Mouse (Mus musculus) lung, embryonic 14.5 days (tissue): Measurements from ENCODE around the gene Olfr298. TPM values are rescaled to one million over a fixed set of nuclear protein-coding genes. Genes with fewer than 3 reads are reported as not detected.

Source experiments
- ATAC-seq: fragments of 200-750 bp; cut with Nextera tagmentation; 2 replicates; pipeline ENCODE4 v1.8.0; 2017; ENCODE audit warnings: mild to moderate bottlenecking, moderate TSS enrichment, moderate library complexity; ENCODE audit not compliant: insufficient read depth
- DNase-seq: peaks from one replicate; pipeline ENCODE4 v3.0.0-alpha.2; 2015
- H3K27ac ChIP-seq: fragments of 300-500 bp; sonication (generic); 2 replicates; pipeline ENCODE4 v1.5.1; 2014; ENCODE audit warnings: low read depth, mild to moderate bottlenecking, moderate library complexity
- H3K27me3 ChIP-seq: fragments of 300-500 bp; sonication (generic); 2 replicates; pipeline ENCODE4 v1.6.1; 2014; ENCODE audit warnings: low read length, control low read depth; ENCODE audit not compliant: insufficient read depth
- H3K36me3 ChIP-seq: fragments of 300-500 bp; sonication (generic); 2 replicates; pipeline ENCODE4 v1.6.1; 2014; ENCODE audit warnings: control low read depth; ENCODE audit not compliant: insufficient read depth
- H3K4me1 ChIP-seq: fragments of 300-500 bp; sonication (generic); 2 replicates; pipeline ENCODE4 v1.6.1; 2014; ENCODE audit warnings: antibody characterized with exemption, control low read depth; ENCODE audit not compliant: insufficient read depth
- H3K4me2 ChIP-seq: fragments of 300-500 bp; sonication (generic); 2 replicates; pipeline ENCODE4 v1.6.1; 2014; ENCODE audit warnings: mild to moderate bottlenecking
- H3K4me3 ChIP-seq: fragments of 300-500 bp; sonication (generic); 2 replicates; pipeline ENCODE4 v1.5.1; 2014; ENCODE audit warnings: low read depth, low read length
- H3K9ac ChIP-seq: fragments of 300-500 bp; sonication (generic); 2 replicates; pipeline ENCODE4 v1.6.1; 2014
- H3K9me3 ChIP-seq: fragments of 300-500 bp; sonication (generic); 2 replicates; pipeline ENCODE4 v1.6.1; 2016; ENCODE audit warnings: low read depth, low read length, control low read depth
- CTCF ChIP-seq: IDR thresholded peaks from 2 replicates; pipeline ENCODE4 v1.5.1; 2016; ENCODE audit warnings: antibody characterized with exemption, low read depth
- WGBS: fragments of 180-500 bp; shearing (Covaris S2); extraction: QIAGEN DNeasy Blood & Tissue Kit; methylation state at CpG from one replicate; pipeline ENCODE4 v1.1.7; 2014; 5-methylcytosine and 5-hydroxymethylcytosine counted together
- polyA plus RNA-seq: library from polyadenylated mRNA; unstranded; fragments of >200 nt; fragmentation: Nextera tagmentation; extraction: Ambion mirVana; gene quantifications from 2 replicates; pipeline ENCODE4 v1.2.1, GENCODE M21; 2014

The Olfr298 gene
- polyA plus RNA-seq, result not detected in 2 replicates

DNA sequence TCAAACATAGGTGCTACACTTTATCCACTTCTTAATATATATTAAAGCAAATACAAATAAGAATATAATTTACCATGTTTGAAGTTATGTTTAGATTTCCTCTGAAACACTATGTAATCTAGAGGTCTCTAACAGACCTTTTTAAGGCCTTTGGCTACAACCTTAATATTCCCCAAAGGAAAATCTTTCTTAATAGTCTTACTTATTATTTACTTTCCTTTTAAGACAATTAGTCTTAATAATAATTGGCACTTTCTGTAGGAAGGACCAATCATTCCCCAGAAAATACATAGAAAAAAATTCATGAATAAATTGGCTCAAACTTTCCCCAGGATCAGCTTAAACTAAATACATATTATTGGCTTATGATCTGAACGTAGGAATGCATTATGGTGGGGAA is at the start of gene Olfr298:
Olfr298 (minus strand) TSS at position 101 of the 400 bp plus-strand sequence.
- no peak for DNase-seq
- H3K4me2 ChIP-seq, result no peak within 1 kb of the TSS
- WGBS, result 73% methylated on average over 1 of the region's 1 CpGs

DNA sequence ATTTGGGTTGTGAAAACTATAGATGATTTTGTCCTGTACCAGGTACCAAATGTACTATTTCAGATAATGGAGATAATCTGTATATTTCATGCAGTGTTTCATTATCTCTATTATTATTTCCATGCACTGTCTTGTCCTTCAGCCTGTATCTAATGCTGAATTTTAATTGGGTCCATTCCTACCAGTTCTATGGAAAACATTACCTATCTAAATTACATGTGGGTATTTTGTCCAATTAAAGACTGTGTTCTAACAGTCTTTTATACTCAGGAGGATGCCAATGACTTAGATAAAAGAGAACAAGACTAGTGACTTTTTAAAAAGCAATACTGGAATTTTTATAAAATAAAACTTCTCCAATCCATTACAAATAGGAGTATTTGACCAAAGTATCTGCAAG is 27.4 kb upstream of the Olfr298 start, which contains the start of gene Olfr297:
Olfr297 (plus strand) TSS at position 301 of the 400 bp plus-strand sequence.
- no peaks in the 10 kb centered on the region for H3K36me3 ChIP-seq
- no peak within 1 kb of the TSS for H3K9ac ChIP-seq
- ATAC-seq (no peak), DNase-seq (no peak)
- TF ChIP-seq CTCF, result no peak
- no peaks in the 10 kb centered on the region for H3K27me3 ChIP-seq
- no peak within 1 kb of the TSS for H3K27ac ChIP-seq
- H3K4me1 ChIP-seq, result no peaks in the 10 kb centered on the region
- H3K4me3 ChIP-seq, result no peak within 1 kb of the TSS
- H3K9me3 ChIP-seq, result no peaks in the 10 kb centered on the region
- H3K4me2 ChIP-seq, result no peak within 1 kb of the TSS

More for the DNA sequence above, at the start of gene Olfr298:
- Histone ChIP-seq H3K9ac (no peak within 1 kb of the TSS), H3K36me3 (no peaks in the 10 kb centered on the region), H3K27ac (no peak within 1 kb of the TSS), H3K9me3 (no peaks in the 10 kb centered on the region), H3K27me3 (no peaks in the 10 kb centered on the region), H3K4me1 (no peaks in the 10 kb centered on the region), H3K4me3 (no peak within 1 kb of the TSS)
- no peak for TF ChIP-seq CTCF
- no peak for ATAC-seq

DNA sequence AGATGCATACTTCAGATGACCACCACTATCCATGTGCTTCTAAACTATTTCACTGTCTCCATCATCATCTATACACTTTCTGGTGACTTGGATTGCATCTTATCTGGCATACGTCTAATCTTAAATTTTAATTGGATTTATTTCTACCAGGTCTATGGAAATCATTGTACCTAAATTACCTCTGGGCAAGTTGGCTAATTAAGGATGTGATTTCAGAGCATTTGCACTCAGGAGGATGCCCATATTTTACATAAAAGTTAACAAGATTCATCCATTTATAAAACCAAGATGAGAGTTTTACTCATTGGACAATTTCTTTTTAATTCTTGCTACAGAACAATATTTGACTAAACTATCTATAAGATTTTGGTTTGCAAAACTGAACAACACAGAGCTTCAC is 32.7 kb downstream of the Olfr298 start, which contains the start of gene Olfr299:
Olfr299 (plus strand) TSS at position 301 of the 400 bp plus-strand sequence.
- DNase-seq, result no peak
- no peaks in the 10 kb centered on the region for H3K36me3 ChIP-seq
- no peaks in the 10 kb centered on the region for H3K27me3 ChIP-seq
- H3K4me2 ChIP-seq, result no peak within 1 kb of the TSS
- no peaks in the 10 kb centered on the region for H3K9me3 ChIP-seq
- H3K4me1 ChIP-seq, result no peaks in the 10 kb centered on the region
- no peak within 1 kb of the TSS for H3K9ac ChIP-seq
- no peak for TF ChIP-seq CTCF
- no peak within 1 kb of the TSS for H3K27ac ChIP-seq
- WGBS, result 90% methylated on average over 1 of the region's 1 CpGs
- no peak for ATAC-seq
- H3K4me3 ChIP-seq, result no peak within 1 kb of the TSS

Other genes starting within 250 kb of the Olfr298 start
- not detected in 2 replicates for gene Vmn2r76, start 246.2 kb downstream of the Olfr298 start, polyA plus RNA-seq
- not detected in 2 replicates for gene Olfr310, start 215.3 kb downstream of the Olfr298 start, polyA plus RNA-seq
- gene Olfr309, start 178.8 kb downstream of the Olfr298 start, polyA plus RNA-seq, result not detected in 2 replicates
- gene Olfr308, start 166.9 kb downstream of the Olfr298 start, polyA plus RNA-seq, result not detected in 2 replicates
- not detected in 2 replicates for gene Olfr307, start 154.9 kb downstream of the Olfr298 start, polyA plus RNA-seq
- gene Olfr305, start 125.6 kb downstream of the Olfr298 start, polyA plus RNA-seq, result not detected in 2 replicates
- not detected in 2 replicates for gene Olfr304, start 105.8 kb downstream of the Olfr298 start, polyA plus RNA-seq
- not detected in 2 replicates for gene Olfr303, start 94.7 kb downstream of the Olfr298 start, polyA plus RNA-seq
- gene Olfr301, start 88.6 kb downstream of the Olfr298 start, polyA plus RNA-seq, result not detected in 2 replicates
- gene Olfr299, start 32.6 kb downstream of the Olfr298 start, polyA plus RNA-seq, result not detected in 2 replicates
- gene Olfr297, start 27.5 kb upstream of the Olfr298 start, polyA plus RNA-seq, result not detected in 2 replicates
- not detected in 2 replicates for gene Olfr295, start 91.4 kb upstream of the Olfr298 start, polyA plus RNA-seq
- gene Olfr294, start 124.2 kb upstream of the Olfr298 start, polyA plus RNA-seq, result not detected in 2 replicates
- not detected in 2 replicates for gene Olfr293, start 156.6 kb upstream of the Olfr298 start, polyA plus RNA-seq
- not detected in 2 replicates for gene Olfr292, start 195.8 kb upstream of the Olfr298 start, polyA plus RNA-seq